Mouse (Mus musculus): Measurements from ENCODE around the gene Eif3k.
A peak's percentile ranks its signal among the peaks of the same experiment; 100 is the strongest.
"Not testable (repeated sequence)": the region's sequence is repeated elsewhere in the genome, so short reads cannot be mapped to it uniquely, and the experiment has no call there.

Eif3k gene

DNA sequence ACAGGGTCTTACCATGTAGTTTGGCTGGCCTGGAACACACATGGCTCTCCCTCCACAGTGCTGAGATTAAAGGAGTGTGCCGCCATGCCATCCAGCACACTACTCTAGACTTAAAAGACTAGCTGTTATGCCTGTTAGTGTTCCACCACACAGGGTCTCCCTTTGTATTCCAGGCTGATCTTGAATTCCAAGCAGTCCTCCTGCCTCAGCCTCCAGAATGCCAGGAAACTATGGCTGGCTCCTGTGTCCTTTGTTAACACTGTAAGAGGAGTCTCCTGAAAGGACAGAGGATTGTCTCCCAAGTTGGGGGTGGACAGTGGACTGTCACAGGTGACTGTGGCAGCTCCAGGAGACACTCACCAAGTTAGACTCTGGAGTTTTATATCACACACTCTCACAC is 12.4 kb downstream of the Eif3k start:
- Histone ChIP-seq H3K9me3 (ENCODE audit: low read length) (no peaks in the 10 kb centered on the region), H3K27me3 (ENCODE audit: insufficient read depth, low read length) (no peaks in the 10 kb centered on the region), H3K36me3 (ENCODE audit: insufficient read depth, low read length) (peaks cover 51% of the 10 kb centered on the region), H3K4me3 (replicated peaks; ENCODE audit: low read length) (peak overlapping the region; percentile 67), H3K4me1 (replicated peaks; ENCODE audit: low read depth, low read length) (peaks cover 95% of the 10 kb centered on the region)
- no peak for TF ChIP-seq NANOG (IDR thresholded peaks at IDR 0.05; ENCODE audit: borderline replicate concordance, low read length)
- TF ChIP-seq CTCF (conservative IDR thresholded peaks at IDR 0.05; ENCODE audit: low read length): no peak
- TF ChIP-seq POU5F1 (IDR thresholded peaks at IDR 0.05; ENCODE audit: borderline replicate concordance, low read length): no peak

DNA sequence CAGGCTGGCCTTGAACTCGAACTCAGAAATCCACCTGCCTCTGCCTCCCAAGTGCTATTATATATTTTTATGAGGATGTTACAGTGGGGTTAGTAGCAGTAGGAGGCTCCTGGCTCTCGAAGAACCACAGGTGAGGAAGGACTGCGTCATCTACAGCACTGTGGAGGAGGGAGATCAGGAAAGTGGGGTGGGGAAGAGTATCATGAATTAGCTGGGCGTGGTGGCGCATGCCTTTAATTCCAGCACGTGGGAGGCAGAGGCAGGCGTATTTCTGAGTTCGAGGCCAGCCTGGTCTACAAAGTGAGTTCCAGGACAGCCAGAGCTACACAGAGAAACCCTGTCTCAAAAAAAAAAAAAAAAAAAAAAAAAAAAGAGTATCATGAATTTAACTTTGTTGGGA is 13.5 kb downstream of the Eif3k start:
- not testable (repeated sequence) for H3K27me3 ChIP-seq (ENCODE audit: insufficient read depth, low read length); H3K9me3 ChIP-seq (ENCODE audit: low read length); H3K4me3 ChIP-seq (replicated peaks; ENCODE audit: low read length)
- peaks cover 39% of the 10 kb centered on the region for H3K36me3 ChIP-seq (ENCODE audit: insufficient read depth, low read length)
- H3K4me1 ChIP-seq (replicated peaks; ENCODE audit: low read depth, low read length): peaks cover 92% of the 10 kb centered on the region

DNA sequence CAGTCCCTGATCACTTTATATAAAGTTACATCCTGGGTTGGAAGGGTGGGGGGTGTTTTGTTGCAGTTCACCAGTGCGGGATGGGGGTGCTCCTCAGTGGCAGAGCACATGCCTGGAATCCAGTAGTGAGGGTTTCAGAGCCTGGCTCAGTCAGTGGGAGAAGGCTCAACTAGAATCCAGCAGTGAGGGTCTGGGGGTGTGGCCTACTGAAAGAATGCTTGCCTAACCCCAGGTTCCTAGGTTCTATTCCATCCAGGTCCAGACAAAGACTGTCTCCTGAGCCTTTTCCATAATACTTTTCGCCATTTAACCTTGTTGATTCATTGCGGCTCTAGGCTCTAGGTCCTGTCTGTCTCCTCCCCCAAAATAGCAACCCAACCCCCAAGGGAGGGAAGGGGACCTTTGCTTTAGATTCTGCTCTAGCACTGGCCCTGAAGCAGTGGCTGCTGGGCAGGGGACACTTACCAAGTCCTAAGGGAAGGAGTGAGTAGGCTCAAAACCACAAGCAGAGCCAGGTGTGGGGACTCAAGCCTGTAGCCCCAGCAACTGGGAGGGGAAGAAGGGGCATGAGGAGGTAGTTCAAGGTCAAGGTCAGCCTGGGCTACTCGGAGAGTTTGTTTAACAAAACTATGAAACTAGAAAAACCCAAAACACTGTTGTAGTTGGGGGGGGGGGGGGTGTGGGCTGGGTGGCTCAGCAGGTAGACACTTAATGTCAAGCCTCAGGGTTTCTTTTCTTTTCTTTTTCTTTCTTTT is 14.7 kb downstream of the Eif3k start:
- Histone ChIP-seq H3K36me3 (ENCODE audit: insufficient read depth, low read length) (peaks cover 32% of the 10 kb centered on the region), H3K4me1 (replicated peaks; ENCODE audit: low read depth, low read length) (peaks cover 89% of the 10 kb centered on the region), H3K4me3 (replicated peaks; ENCODE audit: low read length) (peak overlapping the region; percentile 52), H3K27me3 (ENCODE audit: insufficient read depth, low read length) (no peaks in the 10 kb centered on the region), H3K9me3 (ENCODE audit: low read length) (no peaks in the 10 kb centered on the region)
- TF ChIP-seq NANOG (IDR thresholded peaks at IDR 0.05; ENCODE audit: borderline replicate concordance, low read length): no peak
- no peak for TF ChIP-seq CTCF (conservative IDR thresholded peaks at IDR 0.05; ENCODE audit: low read length)
- no peak for TF ChIP-seq POU5F1 (IDR thresholded peaks at IDR 0.05; ENCODE audit: borderline replicate concordance, low read length)

DNA sequence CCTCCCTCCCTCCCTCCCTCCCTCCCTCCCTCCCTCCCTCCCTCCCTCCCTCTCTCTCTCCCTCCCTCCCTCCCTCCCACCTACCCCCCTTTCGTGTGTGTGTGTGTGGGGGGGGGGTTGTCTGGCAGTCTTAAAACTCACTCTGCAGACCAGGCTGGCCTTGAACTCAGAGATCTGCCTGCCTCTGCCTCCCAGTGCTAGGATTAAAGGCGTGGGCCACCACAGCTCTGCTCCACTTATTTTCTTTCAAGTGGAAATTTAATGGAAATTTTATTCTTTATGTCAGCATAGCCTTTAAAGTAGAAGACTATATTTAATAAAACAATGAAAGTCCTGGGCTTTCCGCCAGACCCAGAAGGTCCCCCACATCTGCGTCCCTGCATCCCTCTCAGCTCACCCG is 15.5 kb downstream of the Eif3k start:
- Histone ChIP-seq H3K4me1 (replicated peaks; ENCODE audit: low read depth, low read length) (peaks cover 82% of the 10 kb centered on the region), H3K27me3 (ENCODE audit: insufficient read depth, low read length) (no peaks in the 10 kb centered on the region), H3K9me3 (ENCODE audit: low read length) (no peaks in the 10 kb centered on the region), H3K36me3 (ENCODE audit: insufficient read depth, low read length) (peaks cover 24% of the 10 kb centered on the region), H3K4me3 (replicated peaks; ENCODE audit: low read length) (peak overlapping the region; percentile 52)
- TF ChIP-seq POU5F1 (IDR thresholded peaks at IDR 0.05; ENCODE audit: borderline replicate concordance, low read length) (no peak), CTCF (conservative IDR thresholded peaks at IDR 0.05; ENCODE audit: low read length) (no peak), NANOG (IDR thresholded peaks at IDR 0.05; ENCODE audit: borderline replicate concordance, low read length) (no peak)

DNA sequence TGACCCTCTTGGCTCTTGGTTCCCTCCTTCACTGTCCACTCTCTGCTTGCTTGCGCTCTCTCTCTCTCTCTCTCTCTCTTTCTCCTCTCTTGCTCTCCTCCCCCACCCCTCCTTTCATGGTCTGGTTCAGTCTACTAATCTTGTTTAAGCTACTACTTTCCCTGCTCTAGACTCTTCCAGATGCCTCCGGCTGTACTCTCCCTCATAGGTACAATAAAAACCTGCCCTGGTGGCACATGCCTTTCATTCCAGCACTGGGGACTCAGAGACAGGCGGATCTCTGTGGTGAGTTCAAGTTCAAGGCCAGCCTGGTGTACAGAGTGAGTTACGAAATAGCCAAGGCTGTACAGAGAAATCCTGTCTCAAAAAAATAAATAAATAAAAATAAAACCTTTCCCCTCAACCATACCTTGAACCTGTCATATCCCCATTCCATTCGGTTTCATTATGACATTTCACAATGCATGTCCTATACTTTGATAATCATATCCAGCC is 16.3 kb downstream of the Eif3k start:
- TF ChIP-seq POU5F1 (IDR thresholded peaks at IDR 0.05; ENCODE audit: borderline replicate concordance, low read length) (no peak), CTCF (conservative IDR thresholded peaks at IDR 0.05; ENCODE audit: low read length) (no peak), NANOG (IDR thresholded peaks at IDR 0.05; ENCODE audit: borderline replicate concordance, low read length) (no peak)

DNA sequence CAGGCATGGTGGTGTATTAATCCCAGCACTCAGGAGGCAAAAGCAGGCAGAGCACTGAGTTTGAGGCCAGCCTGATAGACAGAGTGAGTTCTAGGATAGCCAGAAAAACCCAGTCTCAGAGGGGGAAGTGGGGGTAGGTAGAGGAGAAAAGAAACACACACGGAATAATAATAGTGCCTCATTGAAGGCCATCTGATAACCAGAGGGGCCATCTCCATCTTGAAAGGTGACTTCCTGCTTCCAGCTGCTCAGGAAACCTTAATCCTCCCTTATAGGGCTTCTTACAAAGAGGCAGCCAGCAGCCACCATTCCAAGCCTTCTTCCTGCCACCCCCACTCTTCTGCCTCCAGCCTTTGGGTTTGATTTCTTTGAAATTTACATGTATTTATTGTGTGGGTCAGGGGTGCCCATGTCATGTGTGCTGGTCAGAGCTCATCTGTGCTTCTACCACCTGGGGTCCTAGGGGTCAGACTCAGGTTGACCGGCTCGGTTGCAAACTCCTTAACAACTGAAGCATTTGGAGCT is 18.2 kb downstream of the Eif3k start:
- Histone ChIP-seq H3K36me3 (ENCODE audit: insufficient read depth, low read length) (peaks cover 21% of the 10 kb centered on the region), H3K4me3 (replicated peaks; ENCODE audit: low read length) (peak overlapping the region; percentile 65), H3K27me3 (ENCODE audit: insufficient read depth, low read length) (no peaks in the 10 kb centered on the region), H3K4me1 (replicated peaks; ENCODE audit: low read depth, low read length) (peaks cover 82% of the 10 kb centered on the region), H3K9me3 (ENCODE audit: low read length) (no peaks in the 10 kb centered on the region)
- TF ChIP-seq NANOG (IDR thresholded peaks at IDR 0.05; ENCODE audit: borderline replicate concordance, low read length) (peak; percentile 99), POU5F1 (IDR thresholded peaks at IDR 0.05; ENCODE audit: borderline replicate concordance, low read length) (0 out of 2 replicates have a peak, but pooled peaks have one; percentile 45), CTCF (conservative IDR thresholded peaks at IDR 0.05; ENCODE audit: low read length) (no peak)

More for the DNA sequence above, 16.3 kb downstream of the Eif3k start:
- peak overlapping the region; percentile 26; the same call in 1 of the 2 replicates for H3K4me3 ChIP-seq (replicated peaks; ENCODE audit: low read length)
- peaks cover 82% of the 10 kb centered on the region for H3K4me1 ChIP-seq (replicated peaks; ENCODE audit: low read depth, low read length)
- no peaks in the 10 kb centered on the region for H3K27me3 ChIP-seq (ENCODE audit: insufficient read depth, low read length)
- peaks cover 20% of the 10 kb centered on the region for H3K36me3 ChIP-seq (ENCODE audit: insufficient read depth, low read length)
- no peaks in the 10 kb centered on the region for H3K9me3 ChIP-seq (ENCODE audit: low read length)

DNA sequence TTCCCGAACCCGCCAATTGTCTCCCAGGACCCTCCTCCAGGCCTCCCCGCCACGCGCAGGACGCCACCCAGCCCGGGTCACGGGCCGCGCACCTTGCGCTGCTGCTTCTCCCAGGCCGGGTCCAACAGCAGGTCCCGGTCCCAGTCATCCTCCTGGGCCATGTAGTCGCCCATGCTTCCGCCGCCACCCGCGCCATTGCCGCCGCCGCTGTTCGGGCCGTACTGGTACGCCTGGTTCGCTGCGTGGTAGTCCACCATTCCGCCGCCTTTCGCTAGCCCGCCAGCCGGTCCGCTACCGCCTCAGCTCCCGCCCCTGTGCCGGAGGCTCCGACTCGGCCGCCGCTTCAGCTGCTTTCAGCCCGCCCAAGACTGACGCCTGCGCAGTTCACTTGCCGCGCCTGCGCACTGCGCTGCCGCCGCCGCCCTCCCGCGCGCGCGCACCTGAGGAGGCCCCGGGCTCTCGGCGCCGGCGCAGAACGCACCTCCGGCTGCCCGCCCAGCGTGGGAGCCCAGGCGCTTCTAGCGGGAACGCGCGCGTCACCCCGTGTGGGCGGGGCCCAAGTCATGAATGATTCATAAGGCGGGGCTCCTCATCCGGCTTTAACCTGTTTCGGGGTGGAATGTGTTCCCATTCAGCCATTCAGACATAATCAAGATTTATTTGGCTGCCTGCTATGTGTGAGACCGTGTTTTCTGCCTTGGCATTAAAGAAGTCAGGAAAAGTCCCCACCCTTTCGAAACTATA is 19.6 kb downstream of the Eif3k start, which contains the start of gene Actn4:
Actn4 (minus strand) TSS at position 414 of the 744 bp plus-strand sequence.
- H3K27me3 ChIP-seq (ENCODE audit: insufficient read depth, low read length): no peaks in the 10 kb centered on the region
- peaks cover 31% of the 10 kb centered on the region for H3K36me3 ChIP-seq (ENCODE audit: insufficient read depth, low read length)
- no peaks in the 10 kb centered on the region for H3K9me3 ChIP-seq (ENCODE audit: low read length)
- TF ChIP-seq POU5F1 (IDR thresholded peaks at IDR 0.05; ENCODE audit: borderline replicate concordance, low read length) (no peak), CTCF (conservative IDR thresholded peaks at IDR 0.05; ENCODE audit: low read length) (no peak)
- peaks cover 84% of the 10 kb centered on the region for H3K4me1 ChIP-seq (replicated peaks; ENCODE audit: low read depth, low read length)
- H3K4me3 ChIP-seq (replicated peaks; ENCODE audit: low read length): peak within 1 kb of the TSS; percentile 100

DNA sequence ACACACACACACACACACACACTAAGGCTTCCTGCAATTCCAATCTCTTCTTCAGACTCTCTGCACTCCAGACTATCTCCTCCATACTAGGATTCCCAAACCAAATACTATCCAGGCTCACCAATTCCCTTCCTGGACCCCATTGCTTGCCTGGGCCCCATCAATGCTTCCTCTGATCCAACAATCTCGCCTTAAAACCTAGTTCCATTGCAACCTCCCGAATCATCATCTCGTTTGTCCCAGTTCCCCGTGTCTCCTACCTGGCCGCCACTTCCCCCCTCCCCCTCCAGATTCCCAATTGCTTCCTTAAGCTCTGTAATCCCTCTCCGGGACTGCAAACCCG is 20.1 kb downstream of the Eif3k start:
- Histone ChIP-seq H3K27me3 (ENCODE audit: insufficient read depth, low read length) (no peaks in the 10 kb centered on the region), H3K4me3 (replicated peaks; ENCODE audit: low read length) (peak overlapping the region; percentile 100), H3K36me3 (ENCODE audit: insufficient read depth, low read length) (peaks cover 37% of the 10 kb centered on the region), H3K9me3 (ENCODE audit: low read length) (no peaks in the 10 kb centered on the region), H3K4me1 (replicated peaks; ENCODE audit: low read depth, low read length) (peaks cover 84% of the 10 kb centered on the region)
- TF ChIP-seq NANOG (IDR thresholded peaks at IDR 0.05; ENCODE audit: borderline replicate concordance, low read length) (no peak), CTCF (conservative IDR thresholded peaks at IDR 0.05; ENCODE audit: low read length) (no peak), POU5F1 (IDR thresholded peaks at IDR 0.05; ENCODE audit: borderline replicate concordance, low read length) (no peak)
